15 mouse cellular contexts compared by ENCODE assay signal in the genomic region with DNA sequence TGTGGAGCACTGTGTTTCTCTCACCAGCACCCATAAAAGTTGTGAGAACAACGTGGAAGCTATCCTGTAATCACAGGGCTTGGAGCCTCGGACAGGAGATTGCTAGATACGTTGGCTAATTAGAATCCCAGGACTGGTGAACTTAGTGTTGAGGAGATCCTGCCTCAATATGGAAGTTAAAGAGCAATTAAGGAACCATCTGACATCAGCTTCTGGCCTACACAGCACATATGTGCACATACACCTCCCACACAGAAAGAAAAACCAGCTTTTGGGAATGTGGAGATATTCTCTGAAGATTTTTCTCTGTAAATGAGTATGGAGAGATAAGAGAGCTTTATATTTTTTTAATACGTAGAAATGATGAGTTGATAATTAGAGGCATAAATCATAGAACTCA.
"Had no signal": no experiment of that assay in that cellular context is flagged by ENCODE, and none has a peak within 500 bp of the region (broad histone marks: within the 10 kb centered on the region; RNA-seq: fewer than 3 reads in every experiment).

No protein-coding gene starts in this region.

- ATAC-seq: hindbrain, postnatal 0 days; intestine, embryonic 16.5 days; liver, embryonic 12.5 days had no signal

- DNase-seq: gastrocnemius, postnatal 14 days; gastrocnemius, postnatal 36 days; heart, adult 11 months; heart, adult 2 months; heart, postnatal 14 days; heart, postnatal 36 days; kidney, adult 11 months; kidney, adult 2 months; kidney, adult 9 months; kidney, postnatal 14 days; kidney, postnatal 36 days; left cerebral cortex, postnatal 4 days had no signal
